Mouse (Mus musculus): Measurements from ENCODE around the gene Mrpl4.

GRCm38 (mm10) chr9:21007313-21007952 lies 4.9 kb downstream of the Mrpl4 start:
- TF ChIP-seq POLR2A (IDR thresholded peaks at IDR 0.05; ENCODE audit: borderline replicate concordance, insufficient read depth, low read length): no peak
- TF ChIP-seq CTCF (IDR thresholded peaks at IDR 0.05; ENCODE audit: borderline replicate concordance, insufficient read depth, low read depth, low read length): no peak

All from cerebellum, adult 2 months (tissue).